Mouse (Mus musculus) cortical plate, adult 2 months (tissue): Measurements from ENCODE around the gene Gm13696. TPM values are rescaled to one million over a fixed set of nuclear protein-coding genes. Genes with fewer than 3 reads are reported as not detected.
"Not testable (repeated sequence)": the region's sequence is repeated elsewhere in the genome, so short reads cannot be mapped to it uniquely, and the experiment has no call there.

Source experiments
- H3K27ac ChIP-seq: fragments of 200-500 bp; 2 replicates; pipeline ENCODE4 v1.5.1; 2012; ENCODE audit warnings: low read length, control low read depth, inconsistent platforms; ENCODE audit not compliant: insufficient read depth
- H3K4me1 ChIP-seq: fragments of 200-500 bp; 2 replicates; pipeline ENCODE4 v1.6.1; 2011; ENCODE audit warnings: low read length; ENCODE audit not compliant: control insufficient read depth, insufficient read depth
- H3K4me3 ChIP-seq: fragments of 200-500 bp; 2 replicates; pipeline ENCODE4 v1.5.1; 2011; ENCODE audit warnings: mild to moderate bottlenecking, low read length, control low read depth; ENCODE audit not compliant: insufficient read depth
- CTCF ChIP-seq: fragments of 200-500 bp; IDR thresholded peaks from 2 replicates; pipeline ENCODE4 v1.5.1; 2011; ENCODE audit warnings: mild to moderate bottlenecking, control low read depth, low read length; ENCODE audit not compliant: insufficient read depth; ENCODE audit errors: extremely low read depth
- POLR2A ChIP-seq: fragments of 200-500 bp; IDR thresholded peaks from 2 replicates; pipeline ENCODE4 v1.6.1; 2011; ENCODE audit warnings: mild to moderate bottlenecking, low read length, control low read depth; ENCODE audit not compliant: insufficient read depth; ENCODE audit errors: extremely low read depth
- polyA plus RNA-seq: library from polyadenylated mRNA; depleted of rRNA; stranded (reverse); fragments of >200 nt; gene quantifications from 2 replicates; pipeline ENCODE4 v1.2.3, GENCODE M21; 2012; rRNA removed

Gm13696 gene
- not detected in 2 replicates for polyA plus RNA-seq

DNA sequence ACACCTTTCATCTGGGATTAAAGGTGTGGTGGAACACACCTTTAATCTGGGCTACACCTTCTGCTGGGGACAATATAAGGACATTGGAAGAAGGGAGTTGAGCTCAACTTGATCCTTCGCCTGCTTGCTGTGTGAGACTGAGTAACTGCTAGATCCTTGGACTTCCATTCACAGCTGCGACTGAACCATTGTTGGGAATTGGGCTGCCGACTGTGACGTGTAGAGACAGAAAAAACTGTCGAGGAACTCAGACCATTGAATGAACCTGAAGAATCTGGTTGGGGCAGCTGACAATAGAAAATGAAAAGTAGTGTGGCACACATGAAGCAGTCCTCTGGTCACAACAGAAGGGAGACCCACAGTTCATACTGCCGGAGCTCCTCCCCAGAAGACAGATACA, at the start of gene Gm13696:
Gene Gm13696, plus strand, starts transcription at position 301 of the 400 bp plus-strand sequence.
- not testable (repeated sequence) for H3K27ac ChIP-seq, H3K4me1 ChIP-seq, H3K4me3 ChIP-seq

DNA sequence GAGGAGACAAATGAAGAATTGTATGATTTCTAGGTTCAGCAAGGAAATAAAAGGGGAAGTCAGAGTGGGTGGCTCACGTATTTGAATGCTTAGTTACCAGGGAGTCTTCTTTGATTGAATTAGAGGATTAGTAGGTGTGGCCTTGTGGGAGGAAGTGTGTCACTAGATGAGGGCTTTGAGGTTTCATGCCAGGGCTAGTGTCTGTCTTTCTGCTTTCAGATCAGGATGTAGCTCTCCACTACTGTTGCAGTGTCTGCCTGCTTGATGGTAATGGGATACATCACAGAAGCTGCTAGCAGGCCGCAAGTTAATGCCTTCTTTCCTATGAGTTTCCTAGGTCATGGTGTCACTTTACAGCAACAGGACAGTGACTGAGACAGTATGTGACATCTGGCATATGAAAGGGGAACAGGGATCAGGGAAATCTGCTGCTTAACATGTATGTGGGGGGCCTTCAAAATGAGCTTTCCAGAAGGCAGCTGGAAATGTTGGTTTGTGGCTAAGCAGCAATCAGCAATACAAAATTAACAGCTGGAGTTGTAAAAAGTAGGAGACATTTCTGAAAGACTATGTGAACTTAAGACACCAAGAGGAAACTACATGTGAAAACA, 43.3 kb upstream of the Gm13696 start:
- TF ChIP-seq POLR2A (no peak), CTCF (no peak)
- Histone ChIP-seq H3K4me3 (no peak overlapping the region), H3K4me1 (no peaks in the 10 kb centered on the region), H3K27ac (no peak overlapping the region)

DNA sequence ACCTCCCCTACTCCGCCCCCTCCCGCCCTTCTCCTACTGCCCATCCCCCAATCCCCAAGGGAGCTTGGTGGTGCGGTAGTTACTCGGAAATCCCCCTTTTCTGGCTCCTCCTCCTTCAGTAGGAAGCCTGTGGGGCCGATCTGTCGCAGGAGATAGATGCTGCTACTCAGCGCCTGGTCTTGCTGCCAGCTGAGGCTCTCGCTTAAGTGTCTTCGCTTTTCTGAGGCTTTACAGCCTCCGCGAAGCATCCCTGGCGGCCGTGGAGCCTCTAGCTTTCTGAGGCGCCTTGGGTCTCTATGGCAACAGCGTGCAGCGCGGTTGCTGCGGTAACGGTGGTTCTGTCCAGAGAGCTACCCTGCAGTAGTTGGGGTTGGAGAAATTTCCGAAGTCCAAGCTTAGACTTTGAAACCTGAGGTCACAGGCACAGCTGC, 32.0 kb upstream of the Gm13696 start, which contains the start of gene Zswim2:
Gene Zswim2, minus strand, starts transcription at position 298 of the 431 bp plus-strand sequence.
- no peak within 1 kb of the TSS for H3K27ac ChIP-seq
- TF ChIP-seq POLR2A (peak; percentile 21; the same call in 1 of the 2 replicates), CTCF (no peak)
- H3K4me3 ChIP-seq: peak within 1 kb of the TSS; percentile 13; the same call in 1 of the 2 replicates
- no peaks in the 10 kb centered on the region for H3K4me1 ChIP-seq

- Histone ChIP-seq H3K4me1 (no peaks in the 10 kb centered on the region), H3K27ac (no peak overlapping the region), H3K4me3 (0 out of 2 replicates have a peak overlapping the region, but pooled peaks have one; percentile 13)
- TF ChIP-seq POLR2A: no peak
Measured at GRCm38 (mm10) chr2:83941378-83941777, 31.5 kb upstream of the Gm13696 start.

- no peak overlapping the region for H3K27ac ChIP-seq
- no peak overlapping the region for H3K4me3 ChIP-seq
- no peaks in the 10 kb centered on the region for H3K4me1 ChIP-seq
- no peak for TF ChIP-seq CTCF
- no peak for TF ChIP-seq POLR2A
Measured at GRCm38 (mm10) chr2:83941792-83942191, 31.1 kb upstream of the Gm13696 start.

DNA sequence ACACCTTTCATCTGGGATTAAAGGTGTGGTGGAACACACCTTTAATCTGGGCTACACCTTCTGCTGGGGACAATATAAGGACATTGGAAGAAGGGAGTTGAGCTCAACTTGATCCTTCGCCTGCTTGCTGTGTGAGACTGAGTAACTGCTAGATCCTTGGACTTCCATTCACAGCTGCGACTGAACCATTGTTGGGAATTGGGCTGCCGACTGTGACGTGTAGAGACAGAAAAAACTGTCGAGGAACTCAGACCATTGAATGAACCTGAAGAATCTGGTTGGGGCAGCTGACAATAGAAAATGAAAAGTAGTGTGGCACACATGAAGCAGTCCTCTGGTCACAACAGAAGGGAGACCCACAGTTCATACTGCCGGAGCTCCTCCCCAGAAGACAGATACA, 17.5 kb upstream of the Gm13696 start, which contains the start of gene Gm13698:
Gene Gm13698, plus strand, starts transcription at position 301 of the 400 bp plus-strand sequence.
- not testable (repeated sequence) for H3K27ac ChIP-seq, H3K4me1 ChIP-seq, H3K4me3 ChIP-seq

DNA sequence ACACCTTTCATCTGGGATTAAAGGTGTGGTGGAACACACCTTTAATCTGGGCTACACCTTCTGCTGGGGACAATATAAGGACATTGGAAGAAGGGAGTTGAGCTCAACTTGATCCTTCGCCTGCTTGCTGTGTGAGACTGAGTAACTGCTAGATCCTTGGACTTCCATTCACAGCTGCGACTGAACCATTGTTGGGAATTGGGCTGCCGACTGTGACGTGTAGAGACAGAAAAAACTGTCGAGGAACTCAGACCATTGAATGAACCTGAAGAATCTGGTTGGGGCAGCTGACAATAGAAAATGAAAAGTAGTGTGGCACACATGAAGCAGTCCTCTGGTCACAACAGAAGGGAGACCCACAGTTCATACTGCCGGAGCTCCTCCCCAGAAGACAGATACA, 11.7 kb upstream of the Gm13696 start, which contains the start of gene Gm13693:
Gene Gm13693, plus strand, starts transcription at position 301 of the 400 bp plus-strand sequence.
- H3K27ac ChIP-seq, H3K4me1 ChIP-seq: not testable (repeated sequence)

GRCm38 (mm10) chr2:83967013-83967412, 5.9 kb upstream of the Gm13696 start, which contains the start of gene Gm13695:
Gm13695 (plus strand) TSS chr2:83967313.
- H3K27ac ChIP-seq, H3K4me3 ChIP-seq, H3K4me1 ChIP-seq: not testable (repeated sequence)

More for the DNA sequence above, 11.7 kb upstream of the Gm13696 start, which contains the start of gene Gm13693:
- not testable (repeated sequence) for H3K4me3 ChIP-seq

DNA sequence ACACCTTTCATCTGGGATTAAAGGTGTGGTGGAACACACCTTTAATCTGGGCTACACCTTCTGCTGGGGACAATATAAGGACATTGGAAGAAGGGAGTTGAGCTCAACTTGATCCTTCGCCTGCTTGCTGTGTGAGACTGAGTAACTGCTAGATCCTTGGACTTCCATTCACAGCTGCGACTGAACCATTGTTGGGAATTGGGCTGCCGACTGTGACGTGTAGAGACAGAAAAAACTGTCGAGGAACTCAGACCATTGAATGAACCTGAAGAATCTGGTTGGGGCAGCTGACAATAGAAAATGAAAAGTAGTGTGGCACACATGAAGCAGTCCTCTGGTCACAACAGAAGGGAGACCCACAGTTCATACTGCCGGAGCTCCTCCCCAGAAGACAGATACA, 5.7 kb downstream of the Gm13696 start, which contains the start of gene Gm13694:
Gene Gm13694, plus strand, starts transcription at position 301 of the 400 bp plus-strand sequence.
- H3K4me1 ChIP-seq, H3K27ac ChIP-seq, H3K4me3 ChIP-seq: not testable (repeated sequence)

DNA sequence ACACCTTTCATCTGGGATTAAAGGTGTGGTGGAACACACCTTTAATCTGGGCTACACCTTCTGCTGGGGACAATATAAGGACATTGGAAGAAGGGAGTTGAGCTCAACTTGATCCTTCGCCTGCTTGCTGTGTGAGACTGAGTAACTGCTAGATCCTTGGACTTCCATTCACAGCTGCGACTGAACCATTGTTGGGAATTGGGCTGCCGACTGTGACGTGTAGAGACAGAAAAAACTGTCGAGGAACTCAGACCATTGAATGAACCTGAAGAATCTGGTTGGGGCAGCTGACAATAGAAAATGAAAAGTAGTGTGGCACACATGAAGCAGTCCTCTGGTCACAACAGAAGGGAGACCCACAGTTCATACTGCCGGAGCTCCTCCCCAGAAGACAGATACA, 11.5 kb downstream of the Gm13696 start, which contains the start of gene Gm13697:
Gene Gm13697, plus strand, starts transcription at position 301 of the 400 bp plus-strand sequence.
- H3K4me3 ChIP-seq, H3K27ac ChIP-seq, H3K4me1 ChIP-seq: not testable (repeated sequence)

DNA sequence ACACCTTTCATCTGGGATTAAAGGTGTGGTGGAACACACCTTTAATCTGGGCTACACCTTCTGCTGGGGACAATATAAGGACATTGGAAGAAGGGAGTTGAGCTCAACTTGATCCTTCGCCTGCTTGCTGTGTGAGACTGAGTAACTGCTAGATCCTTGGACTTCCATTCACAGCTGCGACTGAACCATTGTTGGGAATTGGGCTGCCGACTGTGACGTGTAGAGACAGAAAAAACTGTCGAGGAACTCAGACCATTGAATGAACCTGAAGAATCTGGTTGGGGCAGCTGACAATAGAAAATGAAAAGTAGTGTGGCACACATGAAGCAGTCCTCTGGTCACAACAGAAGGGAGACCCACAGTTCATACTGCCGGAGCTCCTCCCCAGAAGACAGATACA, 17.3 kb downstream of the Gm13696 start, which contains the start of gene Gm13691:
Gene Gm13691, plus strand, starts transcription at position 301 of the 400 bp plus-strand sequence.
- not testable (repeated sequence) for H3K27ac ChIP-seq, H3K4me3 ChIP-seq, H3K4me1 ChIP-seq

GRCm38 (mm10) chr2:83993639-83994255, 20.8 kb downstream of the Gm13696 start:
- H3K27ac ChIP-seq, H3K4me3 ChIP-seq, H3K4me1 ChIP-seq: not testable (repeated sequence)

DNA sequence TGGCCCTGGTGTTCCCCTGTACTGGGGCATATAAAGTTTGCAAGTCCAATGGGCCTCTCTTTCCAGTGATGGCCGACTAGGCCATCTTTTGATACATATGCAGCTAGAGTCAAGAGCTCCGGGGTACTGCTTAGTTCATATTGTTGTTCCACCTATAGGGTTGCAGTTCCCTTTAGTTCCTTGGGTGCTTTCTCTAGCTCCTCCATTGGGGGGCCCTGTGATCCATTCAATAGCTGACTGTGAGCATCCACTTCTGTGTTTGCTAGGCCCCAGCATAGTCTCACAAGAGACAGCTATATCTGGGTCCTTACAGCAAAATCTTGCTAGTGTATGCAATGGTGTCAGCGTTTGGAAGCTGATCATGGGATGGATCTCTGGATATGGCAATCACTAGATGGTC, 21.6 kb downstream of the Gm13696 start:
- H3K4me3 ChIP-seq, H3K27ac ChIP-seq, H3K4me1 ChIP-seq: not testable (repeated sequence)
